Mouse (Mus musculus) myocyte (in vitro differentiated cells): Measurements from ENCODE around the gene Caskin1.

Source experiments
- CEBPB ChIP-seq: IDR thresholded peaks from 2 replicates; pipeline ENCODE4 v1.6.1; 2011; ENCODE audit warnings: mild to moderate bottlenecking, moderate library complexity; ENCODE audit not compliant: poor library complexity, insufficient read depth, severe bottlenecking
- E2F4 ChIP-seq: IDR thresholded peaks from one replicate; pipeline ENCODE4 v1.6.1; 2011; ENCODE audit warnings: mild to moderate bottlenecking, control low read depth, moderate library complexity; ENCODE audit not compliant: insufficient read depth
- MAX ChIP-seq: IDR thresholded peaks from one replicate; pipeline ENCODE4 v1.6.1; 2011; ENCODE audit warnings: low read depth, mild to moderate bottlenecking, control low read depth
- MYOD1 ChIP-seq, 3 experiments: IDR thresholded peaks; one replicate each; pipeline ENCODE4 v1.6.1; 2011; ENCODE audit warnings: control low read depth in 2 of 3, low read depth in 2 of 3, mild to moderate bottlenecking in 2 of 3, moderate library complexity in 1 of 3; ENCODE audit not compliant: insufficient read length in 2 of 3, control insufficient read depth in 1 of 3
- MYOG ChIP-seq, 3 experiments: IDR thresholded peaks; one replicate each; pipeline ENCODE4 v1.6.1; 2011; ENCODE audit warnings: control low read depth in 2 of 3, low read depth in 2 of 3, mild to moderate bottlenecking in 2 of 3; ENCODE audit not compliant: insufficient read length in 2 of 3, control insufficient read depth in 1 of 3, insufficient read depth in 1 of 3
- POLR2A ChIP-seq: IDR thresholded peaks from one replicate; pipeline ENCODE4 v1.6.1; 2011; ENCODE audit warnings: low read depth, mild to moderate bottlenecking, control low read depth, moderate library complexity; ENCODE audit not compliant: insufficient read length
- POLR2AphosphoS2 ChIP-seq: IDR thresholded peaks from one replicate; pipeline ENCODE4 v1.6.1; 2011; ENCODE audit warnings: low read depth, control low read depth; ENCODE audit not compliant: insufficient read length
- REST ChIP-seq: IDR thresholded peaks from one replicate; pipeline ENCODE4 v1.6.1; 2011; ENCODE audit warnings: mild to moderate bottlenecking, control low read depth, moderate library complexity; ENCODE audit not compliant: insufficient read depth, insufficient read length
- TCF12 ChIP-seq: IDR thresholded peaks from one replicate; pipeline ENCODE4 v1.6.1; 2011; ENCODE audit warnings: mild to moderate bottlenecking, control low read depth; ENCODE audit not compliant: poor library complexity, insufficient read depth, severe bottlenecking
- TCF3 ChIP-seq: IDR thresholded peaks from one replicate; pipeline ENCODE4 v1.6.1; 2011; ENCODE audit warnings: low read depth, control low read depth; ENCODE audit not compliant: insufficient read length
- USF1 ChIP-seq: IDR thresholded peaks from one replicate; pipeline ENCODE4 v1.6.1; 2011; ENCODE audit warnings: low read depth, mild to moderate bottlenecking, control low read depth, moderate library complexity

GRCm38 (mm10) chr17:24548435-24548834, 60.0 kb downstream of the Caskin1 start:
- TF ChIP-seq POLR2A, result no peak
- TF ChIP-seq USF1, result no peak
- TF ChIP-seq MYOD1 (IDR thresholded peaks at IDR 0.05; ENCODE audit: control insufficient read depth in 1 of 3, insufficient read length in 2 of 3, low read depth in 2 of 3), result no peak
- no peak for TF ChIP-seq MYOG (IDR thresholded peaks at IDR 0.05; ENCODE audit: control insufficient read depth in 1 of 3, insufficient read depth in 1 of 3, insufficient read length in 2 of 3, low read depth in 2 of 3)
- TF ChIP-seq REST, result no peak
- no peak for TF ChIP-seq MAX
- TF ChIP-seq POLR2AphosphoS2, result no peak
- no peak for TF ChIP-seq CEBPB
- no peak for TF ChIP-seq TCF12
- no peak for TF ChIP-seq E2F4
- TF ChIP-seq TCF3, result no peak
